Mouse (Mus musculus) thymus, postnatal 14 days (tissue): ENCODE results near the gene Upk3a.

Experiments used
- DNase-seq: peaks from one replicate; pipeline ENCODE4 v3.0.0; 2021

Gene Upk3a

DNA sequence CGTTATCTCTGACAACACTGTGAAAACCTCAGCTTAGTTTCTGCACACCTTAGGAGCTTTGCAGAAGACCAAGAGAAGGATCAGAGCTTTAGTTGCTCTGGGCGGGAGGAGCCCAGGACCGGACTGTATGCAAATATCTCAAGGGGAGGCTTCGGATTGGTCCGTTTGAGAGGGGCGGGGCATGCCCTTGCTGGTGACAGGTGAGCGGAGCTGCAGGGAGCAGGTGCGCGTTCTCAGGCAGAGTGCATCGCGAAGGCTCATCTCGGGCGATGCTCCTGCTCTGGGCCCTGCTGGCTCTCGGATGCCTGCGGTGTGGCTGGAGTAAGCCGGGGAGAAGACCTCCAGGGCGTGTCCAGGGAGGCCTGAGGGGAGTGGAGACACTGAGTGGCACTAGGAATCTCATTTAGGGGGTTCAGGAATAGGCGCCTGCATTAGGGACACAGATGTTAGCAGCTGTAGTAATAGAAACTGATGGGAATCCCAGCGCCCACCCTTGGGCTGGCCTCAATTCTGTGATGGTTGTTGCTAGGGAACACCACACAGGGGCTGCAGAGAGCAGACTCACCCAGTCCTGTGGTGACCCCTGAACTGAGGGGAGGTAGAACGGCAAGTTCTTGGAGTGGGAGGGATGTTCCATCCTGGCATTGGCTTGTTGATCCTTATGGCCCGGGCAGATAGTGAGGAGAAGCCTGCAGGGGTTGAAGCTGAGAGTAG, at the start of gene Upk3a:
Gene Upk3a, plus strand, starts transcription at position 191 of the 714 bp plus-strand sequence.
- peak; percentile 61 for DNase-seq

DNA sequence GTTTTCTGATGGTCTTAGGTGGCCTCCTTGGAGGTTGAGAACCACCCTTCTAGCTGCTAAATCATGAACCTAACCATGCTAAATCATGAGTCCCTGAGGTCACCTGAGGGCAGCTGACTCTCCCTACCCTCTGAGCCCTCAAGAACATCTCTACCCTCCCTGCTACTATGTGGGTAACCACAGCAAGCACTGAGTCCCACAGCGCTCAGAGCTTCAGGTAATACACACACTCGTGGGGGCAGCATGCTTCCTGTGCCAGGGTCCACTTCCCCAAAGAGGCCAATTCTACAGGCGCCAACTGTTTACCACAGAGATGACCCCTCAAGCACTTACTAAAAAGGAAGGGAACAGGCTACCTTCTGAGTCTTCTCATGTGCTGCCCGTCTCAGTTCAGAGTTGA, 48.4 kb upstream of the Upk3a start:
- DNase-seq: no peak

DNA sequence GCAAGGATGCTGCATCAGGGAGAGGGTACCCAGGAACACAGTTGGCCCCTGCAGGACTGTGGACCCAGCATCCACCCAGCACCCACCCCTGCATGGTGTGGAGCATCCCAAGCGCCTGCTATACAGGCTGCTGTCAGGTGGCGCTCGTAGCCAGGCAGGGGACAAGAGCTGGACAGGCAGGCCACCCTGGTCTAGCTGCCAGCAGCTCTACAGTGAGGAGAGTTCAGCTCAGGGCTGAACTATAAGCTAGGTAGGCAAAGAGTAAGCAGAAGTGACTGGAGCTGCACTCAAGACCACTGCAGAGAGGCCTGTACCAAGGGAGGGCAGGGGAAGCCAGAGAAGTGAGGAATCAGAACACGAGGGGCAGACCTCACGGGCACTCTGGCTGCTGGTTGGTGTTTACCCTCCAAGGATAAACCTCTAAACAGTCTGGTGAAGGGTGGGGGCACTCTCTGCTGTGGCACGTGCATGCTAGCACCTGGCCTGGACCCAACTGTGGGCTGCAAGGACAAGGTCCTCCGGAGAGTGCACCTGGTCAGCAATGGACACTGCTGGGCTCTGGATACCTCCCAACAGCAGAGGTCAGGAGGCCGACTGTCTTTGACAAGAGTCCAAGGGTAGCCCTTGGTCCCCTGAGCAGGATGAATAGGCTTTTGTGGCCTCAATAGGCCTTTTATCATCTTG, 43.9 kb upstream of the Upk3a start:
- no peak for DNase-seq

DNA sequence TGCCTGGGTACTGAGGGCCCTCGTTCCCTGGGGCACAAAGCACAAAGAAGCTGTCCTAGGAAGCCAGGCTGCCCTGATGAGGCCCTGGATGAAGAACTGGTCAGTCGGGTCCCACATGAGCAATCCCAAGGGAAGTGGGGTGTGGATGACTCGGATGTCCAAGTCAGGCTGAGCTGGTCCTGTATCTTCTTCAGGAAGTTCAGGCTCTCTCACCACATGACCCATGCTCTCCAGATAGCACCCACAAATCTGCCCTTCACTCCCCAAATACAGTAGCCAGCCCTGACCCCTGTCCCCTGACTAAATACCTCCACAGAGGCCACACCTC, 43.4 kb upstream of the Upk3a start:
- no peak for DNase-seq

DNA sequence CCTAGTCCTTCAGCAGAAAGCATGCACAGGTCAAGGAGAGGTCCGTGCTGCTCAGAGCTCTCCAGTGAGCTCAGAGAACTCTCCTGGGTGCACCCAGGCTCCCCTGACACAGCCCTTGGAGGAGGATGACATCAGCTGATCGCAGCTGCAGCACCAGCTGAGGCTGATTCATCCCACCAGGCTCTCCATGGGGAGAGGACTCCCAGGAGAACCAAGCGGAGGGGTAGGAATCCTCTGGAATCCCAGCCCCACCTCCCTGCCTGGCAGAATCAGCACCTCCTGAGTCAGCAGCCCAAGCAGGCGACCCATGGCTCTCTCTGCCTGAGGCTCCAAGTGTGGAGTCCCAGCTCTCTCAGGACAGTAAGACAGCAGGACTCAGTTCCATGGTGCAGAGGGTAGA, 41.2 kb upstream of the Upk3a start:
- no peak for DNase-seq

DNA sequence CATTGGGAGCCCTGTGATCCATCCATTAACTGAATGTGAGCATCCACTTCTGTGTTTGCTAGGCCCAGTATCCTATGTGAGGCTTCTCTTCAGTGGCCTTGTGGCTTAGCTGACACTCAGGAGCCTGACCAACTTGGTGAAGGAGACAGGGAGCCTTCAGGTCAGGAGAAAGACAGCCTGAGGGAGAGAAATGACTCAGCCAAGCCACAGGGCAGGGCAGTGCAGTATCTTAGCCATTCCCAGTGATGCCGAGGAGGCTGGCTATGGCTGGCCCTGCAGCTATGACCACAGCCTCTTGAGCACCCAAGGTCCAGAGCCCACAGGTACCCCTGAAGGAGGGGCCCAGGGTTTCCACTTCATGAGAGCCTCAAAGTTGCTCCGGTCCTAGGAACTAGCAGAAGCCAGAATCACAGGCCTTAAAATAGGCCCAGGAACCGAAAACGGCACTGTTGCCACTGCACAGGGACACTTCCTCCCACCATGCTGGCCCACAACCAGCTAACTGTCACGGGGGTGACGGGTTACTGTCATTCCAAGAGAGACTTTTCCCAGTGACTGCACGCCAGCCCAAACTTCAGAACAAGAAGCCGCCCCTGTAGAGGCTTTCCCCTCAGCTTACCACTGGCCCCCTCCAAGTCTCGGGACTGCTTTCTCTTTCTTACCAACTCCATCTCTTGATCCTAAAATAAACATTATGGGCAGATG, 35.2 kb upstream of the Upk3a start:
- DNase-seq: no peak

DNA sequence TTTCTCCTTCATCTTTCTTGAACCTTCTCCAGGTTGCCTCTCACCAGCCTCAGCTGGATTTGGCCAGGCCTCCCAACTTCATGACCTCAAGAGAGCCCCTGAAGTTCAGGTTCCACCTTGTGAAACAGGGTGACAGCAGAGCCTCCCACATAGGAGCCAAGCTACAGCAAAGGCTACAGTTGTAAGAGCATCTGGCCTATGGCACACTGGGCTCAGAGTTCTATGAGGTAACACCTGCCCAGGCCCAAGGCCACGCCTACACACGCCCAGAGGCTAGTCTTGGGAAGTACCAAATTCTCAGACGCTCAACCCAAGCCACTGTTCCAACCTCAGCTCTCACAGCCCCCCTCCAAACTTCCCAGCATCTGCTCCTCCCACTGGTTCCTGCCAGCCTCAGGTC, 34.1 kb upstream of the Upk3a start:
- DNase-seq: no peak

DNA sequence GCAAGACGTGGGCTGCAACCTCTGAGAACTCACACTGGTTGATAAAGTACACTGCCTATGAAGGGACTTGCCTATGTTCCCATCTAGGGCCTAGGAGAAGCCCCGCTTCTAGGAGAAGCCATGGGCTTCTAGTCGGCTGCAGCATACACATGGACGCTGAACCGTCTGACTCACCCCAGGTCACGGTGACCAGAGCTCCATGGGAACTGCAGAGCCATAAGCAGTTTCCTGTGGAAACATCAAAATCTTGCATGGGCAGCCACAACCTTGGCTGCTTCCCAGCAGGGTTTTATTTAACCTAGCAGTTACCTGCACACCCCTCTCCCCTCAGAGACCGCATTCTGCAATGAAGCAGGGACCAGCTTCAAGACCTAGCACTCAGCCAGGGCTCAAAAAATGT, 33.2 kb upstream of the Upk3a start:
- DNase-seq: no peak

DNA sequence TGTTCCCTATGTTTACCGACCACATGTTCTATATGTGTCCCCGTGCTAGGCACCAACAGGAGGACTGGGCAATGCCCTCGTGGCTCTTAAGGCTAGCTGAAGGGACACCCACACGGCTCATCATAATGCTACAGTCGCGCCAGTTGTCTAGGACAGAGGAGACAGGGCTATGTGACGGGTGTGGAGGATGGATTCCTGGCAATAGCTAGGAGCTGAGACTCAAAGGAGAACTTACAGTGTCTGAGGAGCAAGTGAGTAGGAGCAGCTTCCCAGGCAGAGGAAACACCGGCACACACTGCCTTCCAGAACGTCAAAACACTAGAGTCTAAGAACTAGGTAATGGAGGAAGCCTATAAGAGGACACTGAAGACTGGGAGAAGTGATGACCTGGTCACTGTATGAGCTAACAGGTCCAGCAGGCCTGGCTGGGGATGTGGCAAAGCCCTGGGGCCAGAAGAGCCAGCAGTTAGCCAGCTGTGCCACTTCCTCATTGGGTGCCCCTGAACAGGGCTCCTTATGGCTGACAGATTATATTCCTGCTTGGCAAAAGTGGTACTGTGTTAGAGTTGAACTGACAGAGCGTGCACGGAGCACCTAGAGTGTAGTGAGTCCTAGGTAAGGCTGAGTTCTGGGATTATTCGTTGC, 31.3 kb upstream of the Upk3a start:
- no peak for DNase-seq

DNA sequence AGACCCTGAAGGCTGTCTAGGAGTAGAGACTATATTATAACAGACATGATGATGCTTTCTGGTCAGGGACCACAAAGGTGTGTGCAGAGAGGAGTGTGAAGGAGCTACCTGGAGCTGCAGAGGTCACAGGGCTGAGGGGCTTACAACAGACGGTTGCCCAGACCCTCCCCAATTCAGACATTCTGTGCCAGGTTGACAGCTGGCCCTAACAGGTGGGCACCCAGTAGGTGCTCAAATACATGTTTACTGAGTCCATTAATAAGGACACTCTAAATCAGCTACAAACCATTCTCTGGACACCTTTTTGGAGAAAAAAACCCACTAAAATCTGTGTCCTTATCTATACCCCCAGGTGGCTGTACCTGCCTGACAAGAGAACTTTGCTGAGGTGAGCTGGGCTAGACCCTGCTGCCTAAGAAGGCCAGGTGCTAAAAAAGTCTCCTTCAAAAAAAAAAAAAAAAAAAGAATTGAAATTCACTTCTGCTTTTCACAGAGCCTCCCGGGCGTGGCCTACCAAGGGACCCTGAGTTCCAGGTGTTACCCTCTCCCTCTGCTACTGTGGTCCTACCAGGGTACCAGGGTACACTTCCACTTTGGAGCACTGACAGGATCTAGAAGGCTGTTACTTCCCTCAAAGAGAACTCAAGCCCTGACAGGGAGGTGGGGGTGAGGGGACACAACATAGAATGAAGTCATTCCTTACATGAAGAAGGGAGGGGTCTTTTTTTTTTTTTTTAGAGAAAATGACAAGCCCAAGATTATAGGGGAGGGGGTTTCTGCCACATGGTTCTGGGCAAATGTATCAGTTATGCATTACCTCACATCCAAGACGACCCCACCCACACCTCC, 30.5 kb upstream of the Upk3a start:
- no peak for DNase-seq

DNA sequence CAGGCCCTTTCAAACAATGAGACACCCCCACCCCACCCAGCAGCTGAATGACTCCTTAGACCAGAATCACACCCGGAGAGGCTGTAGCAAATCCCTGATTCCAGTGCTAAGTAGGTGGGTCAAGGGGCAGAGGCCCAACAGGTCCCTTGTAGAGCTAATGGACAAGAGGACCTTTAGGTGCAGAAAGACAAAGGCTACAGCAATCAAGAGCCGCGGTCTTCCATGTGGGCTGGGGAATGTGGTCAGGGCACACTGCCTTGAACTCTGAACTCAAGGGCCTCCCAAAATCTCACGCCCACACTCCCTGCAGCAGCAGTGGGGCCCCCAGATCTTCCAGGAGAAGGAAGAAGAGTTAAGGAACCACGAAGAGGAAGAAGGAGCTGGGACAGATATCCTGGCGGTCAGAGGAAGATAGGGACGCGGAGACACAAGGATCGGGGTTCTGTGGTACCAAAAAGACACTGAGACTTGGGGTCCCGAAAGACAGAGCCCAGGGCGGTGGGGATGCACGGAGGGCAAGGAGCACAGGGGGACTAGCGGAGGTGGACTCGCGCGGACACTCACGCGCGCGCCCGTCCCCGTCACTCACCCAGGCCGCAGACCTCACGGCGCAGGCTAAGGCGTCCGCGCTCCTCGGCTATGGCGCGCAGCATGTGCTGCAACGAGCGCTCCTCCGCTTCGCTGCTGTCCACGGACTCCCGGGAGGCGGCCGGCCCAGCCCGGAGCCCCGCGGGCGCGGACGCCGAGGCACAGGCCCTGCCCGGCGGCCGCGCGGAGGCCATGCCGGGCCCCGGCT, 29.7 kb upstream of the Upk3a start:
- no peak for DNase-seq

DNA sequence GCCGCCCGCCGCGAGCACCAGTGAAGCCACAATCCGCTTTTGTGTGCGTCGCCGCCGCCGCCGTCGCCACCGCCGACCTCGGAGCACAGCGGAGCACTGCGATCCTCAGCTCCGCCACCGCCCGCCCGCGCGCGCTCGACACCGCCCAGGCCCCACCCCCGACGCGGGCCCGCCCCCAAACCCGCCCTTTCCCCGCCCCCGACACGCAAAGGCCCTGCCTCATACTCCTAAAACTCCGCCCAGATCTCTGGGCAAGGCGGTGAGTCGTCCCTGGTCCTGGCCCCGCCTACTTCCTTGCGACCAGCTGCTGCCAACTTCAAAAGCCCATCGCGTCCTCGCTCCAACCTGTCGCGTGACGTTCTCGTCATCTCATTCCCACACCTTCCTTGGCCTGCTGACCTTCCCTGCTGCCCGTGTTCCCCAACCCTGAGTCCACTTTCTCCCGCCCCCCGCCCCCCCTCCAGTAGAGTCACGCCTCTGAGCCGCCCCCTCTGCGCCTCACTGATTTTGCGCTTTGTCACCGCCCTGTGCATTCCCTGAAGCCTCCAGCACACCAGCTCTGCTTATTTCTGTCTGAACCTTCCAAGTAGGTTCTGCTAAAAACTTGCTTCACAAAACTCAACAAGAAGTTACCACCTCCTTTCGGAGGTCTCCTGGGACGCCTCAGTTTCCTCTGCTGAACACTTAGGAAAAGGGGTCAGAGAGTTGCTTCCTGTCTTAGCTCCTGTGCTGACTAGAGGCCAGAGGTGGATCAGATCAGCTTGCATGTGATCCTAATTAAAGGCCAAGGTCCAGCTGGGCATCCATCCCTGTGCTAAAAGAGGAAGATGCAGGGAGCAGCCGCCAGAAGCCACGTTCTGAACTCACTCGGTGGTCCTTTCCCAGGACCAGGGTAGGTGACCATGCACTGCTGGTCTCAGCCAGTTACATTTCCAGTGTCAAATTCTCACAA, 28.8 kb upstream of the Upk3a start, which contains the start of gene 5031439G07Rik:
Gene 5031439G07Rik, minus strand, starts transcription at position 678 of the 952 bp plus-strand sequence.
- DNase-seq: peak; percentile 94

DNA sequence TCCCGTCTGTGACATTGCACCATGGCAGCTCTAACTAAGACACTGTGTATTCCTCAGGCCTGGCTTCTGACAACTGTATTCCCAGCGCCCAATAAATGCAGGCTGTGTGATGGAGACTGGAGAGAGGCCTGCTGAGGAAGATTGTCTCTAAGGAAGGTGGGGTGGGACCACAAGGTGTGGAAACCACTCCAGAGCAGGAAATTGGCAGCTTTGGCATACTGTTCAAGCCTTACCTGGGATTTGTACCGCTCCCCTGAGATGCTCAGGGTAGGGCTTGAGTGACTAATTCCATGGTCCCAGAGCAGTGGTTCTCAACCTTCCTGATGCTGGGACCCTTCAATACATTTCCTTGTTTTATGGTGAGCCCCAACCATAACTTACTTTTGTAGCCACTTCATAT, 27.8 kb upstream of the Upk3a start:
- DNase-seq: no peak

DNA sequence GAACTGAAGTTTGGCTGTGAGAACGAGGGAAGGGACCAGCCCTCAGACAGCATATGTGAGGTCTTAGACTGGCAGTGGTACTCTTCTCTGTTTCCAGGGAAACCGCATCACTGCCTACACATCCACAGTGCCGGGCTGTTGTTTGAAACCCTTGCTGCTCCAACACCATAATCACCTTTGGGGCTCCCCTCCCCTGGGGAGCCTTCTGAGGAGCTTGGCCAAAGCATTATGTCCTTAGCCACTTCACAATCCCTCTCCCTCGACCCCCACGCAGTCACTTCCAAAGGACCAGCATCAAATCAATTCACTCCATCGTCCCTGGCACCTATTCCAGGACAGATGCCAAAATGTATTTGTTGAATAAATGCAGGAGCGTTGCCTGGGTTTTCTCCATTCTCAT, 27.2 kb upstream of the Upk3a start:
- DNase-seq: no peak

DNA sequence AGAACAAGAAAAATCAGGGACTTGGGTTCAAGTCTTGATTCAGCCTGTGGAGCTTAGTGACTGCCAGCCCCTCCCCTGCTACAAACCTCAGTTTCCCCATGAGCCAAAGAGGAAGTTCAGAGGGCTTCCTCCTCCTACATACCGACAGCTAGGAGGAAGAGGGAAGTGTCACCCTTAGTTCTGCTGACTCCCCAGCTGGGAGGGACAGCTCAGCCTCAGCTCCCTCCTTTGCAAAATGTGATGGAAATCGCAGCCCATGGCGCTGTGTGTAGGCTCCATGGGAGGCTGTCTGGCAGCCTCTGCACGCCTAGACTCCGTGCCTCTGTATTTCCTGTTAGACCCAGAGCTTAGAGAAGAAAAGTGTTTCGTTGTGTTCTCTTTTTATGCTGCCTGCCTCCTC, 22.4 kb upstream of the Upk3a start:
- no peak for DNase-seq

DNA sequence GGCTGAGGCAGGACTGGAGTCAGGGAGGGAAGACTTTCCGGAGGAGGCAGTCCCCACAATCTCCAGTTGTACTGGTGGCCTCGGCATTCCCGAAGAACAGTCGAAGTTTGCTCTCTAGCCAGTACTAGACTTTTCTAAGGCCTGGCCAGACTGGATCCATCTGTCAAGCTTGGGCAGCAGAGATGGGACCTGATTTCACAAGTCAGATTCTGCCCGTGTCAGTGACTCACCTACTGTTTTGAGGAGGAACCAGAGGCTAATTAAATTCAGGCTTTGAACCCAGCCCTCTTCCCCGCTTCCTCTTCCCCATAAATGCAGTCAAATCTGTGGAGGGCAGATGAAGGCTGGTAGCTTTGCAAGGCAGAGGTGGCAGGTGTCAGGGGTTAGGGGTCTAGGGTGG, 21.9 kb upstream of the Upk3a start:
- DNase-seq: no peak

DNA sequence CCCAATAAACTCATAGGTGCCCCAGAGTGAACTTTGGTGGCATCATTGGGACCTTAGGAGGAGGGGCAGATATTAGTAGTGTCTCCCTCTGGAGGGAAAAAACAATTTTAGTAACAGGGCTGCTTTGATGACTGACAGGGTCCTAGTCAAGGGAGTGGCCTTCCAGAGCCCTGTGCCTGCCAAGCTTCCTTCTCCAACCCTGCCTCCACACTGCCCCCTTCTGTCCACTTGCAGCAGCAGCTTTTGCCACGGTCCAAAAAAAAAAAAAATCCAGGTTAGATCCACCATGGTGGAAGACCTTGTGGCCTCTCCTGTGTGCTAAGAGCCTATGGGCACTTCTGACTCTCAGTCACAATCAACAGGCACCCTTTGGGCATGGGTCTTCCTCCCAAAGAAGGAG, 21.0 kb upstream of the Upk3a start:
- DNase-seq: peak; percentile 63

DNA sequence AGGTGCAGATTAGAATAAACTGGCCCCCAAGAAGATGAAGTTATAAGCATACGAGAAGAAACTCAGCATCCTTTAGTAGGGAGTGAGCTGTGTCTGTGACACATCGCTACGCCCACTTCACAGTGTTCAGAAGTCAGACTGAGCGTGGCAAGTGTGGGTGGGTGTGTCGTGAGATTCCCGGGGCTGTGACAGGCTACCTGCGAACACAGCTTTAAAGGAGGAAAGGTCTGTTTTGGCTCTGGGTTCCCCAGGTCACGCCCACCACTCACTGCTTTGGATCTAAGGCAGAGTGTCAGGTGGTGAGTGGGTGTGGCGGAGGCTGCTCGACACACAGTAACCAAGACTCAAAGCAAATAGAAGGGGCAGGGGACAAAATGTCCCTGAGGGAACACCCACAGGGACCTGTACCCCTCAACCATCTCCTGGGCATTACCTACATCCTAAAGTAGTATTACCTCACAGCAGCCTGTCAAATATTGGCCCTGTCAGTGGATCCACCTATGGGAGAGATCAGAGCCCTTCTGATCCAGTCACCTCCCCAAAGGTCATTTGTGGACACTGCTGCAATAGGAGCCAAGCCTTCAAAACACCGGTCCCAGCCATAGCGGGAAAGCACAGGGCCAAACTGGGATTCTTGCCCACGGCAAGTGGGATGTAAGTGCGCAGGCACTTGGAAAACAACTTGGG, 19.0 kb upstream of the Upk3a start:
- DNase-seq: no peak

DNA sequence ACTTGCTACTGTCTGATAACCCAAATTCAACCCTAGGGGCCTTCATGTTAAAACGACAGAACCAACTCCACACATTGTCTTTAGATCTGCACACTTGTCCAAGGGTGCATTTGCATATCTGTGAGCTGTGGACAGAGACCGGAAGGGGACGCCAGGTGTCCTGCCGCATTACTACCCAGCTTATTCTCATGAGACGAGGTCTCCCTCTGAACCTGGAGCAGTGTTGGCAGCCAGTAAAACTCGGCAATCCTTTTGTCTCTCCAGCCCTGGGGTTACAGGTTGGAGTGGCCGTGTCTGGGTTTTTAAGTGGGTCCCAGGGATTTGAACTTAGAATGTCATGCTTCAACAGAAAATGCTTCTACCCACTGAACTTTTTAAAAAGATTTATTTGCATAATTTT, 17.0 kb upstream of the Upk3a start:
- DNase-seq: no peak
